16 mouse cellular contexts compared by ENCODE assay signal in the genomic region with DNA sequence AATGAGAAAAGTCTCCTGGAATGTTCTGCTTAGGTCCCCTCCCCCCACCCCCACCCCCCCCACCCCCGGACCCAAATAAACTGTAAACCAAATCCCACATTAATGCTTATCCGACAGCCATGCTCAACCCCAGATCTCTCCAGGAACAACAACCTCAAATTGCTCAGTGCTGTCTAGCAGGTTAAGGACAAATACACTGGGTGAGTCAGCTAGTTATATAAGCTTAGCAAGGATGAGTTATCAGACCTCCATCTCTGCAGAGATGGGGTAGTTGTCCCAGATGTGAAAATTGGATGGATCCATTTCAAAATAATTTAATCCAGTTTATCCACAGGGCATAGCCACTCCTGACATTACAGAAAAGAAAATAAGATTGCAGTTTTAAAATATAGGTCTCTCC.
"Had no signal": no experiment of that assay in that cellular context is flagged by ENCODE, and none has a peak within 500 bp of the region (broad histone marks: within the 10 kb centered on the region; RNA-seq: fewer than 3 reads in every experiment).

No protein-coding gene starts in this region.

- H3K9ac ChIP-seq: neural tube, embryonic 13.5 days; neural tube, embryonic 15.5 days; stomach, embryonic 15.5 days had no signal

- DNase-seq: retina, postnatal 1 day; right cerebral cortex, adult 18-20 months; right cerebral cortex, postnatal 14 days; right cerebral cortex, postnatal 25 days; right cerebral cortex, postnatal 4 days; spleen, adult 18-20 months; thymus, adult 18-20 months; thymus, adult 2 months; thymus, postnatal 14 days; thymus, postnatal 25 days; thymus, postnatal 36 days; thymus, postnatal 4 days had no signal

- H3K4me1 ChIP-seq: stomach, embryonic 15.5 days had no signal

- H3K4me2 ChIP-seq: neural tube, embryonic 13.5 days; neural tube, embryonic 15.5 days; stomach, embryonic 15.5 days had no signal

- H3K36me3 ChIP-seq: neural tube, embryonic 13.5 days; neural tube, embryonic 15.5 days; stomach, embryonic 15.5 days had no signal

- H3K27me3 ChIP-seq: neural tube, embryonic 13.5 days; neural tube, embryonic 15.5 days; stomach, embryonic 15.5 days had no signal

- H3K9me3 ChIP-seq: neural tube, embryonic 13.5 days; neural tube, embryonic 15.5 days; stomach, embryonic 15.5 days had no signal

- H3K4me3 ChIP-seq: neural tube, embryonic 13.5 days; neural tube, embryonic 15.5 days; stomach, embryonic 15.5 days had no signal

- H3K27ac ChIP-seq: neural tube, embryonic 13.5 days; stomach, embryonic 15.5 days; stomach, postnatal 0 days had no signal
